Mouse (Mus musculus) E14TG2a.4 (cell line): Measurements from ENCODE around the gene Idh1.

Source experiments
- CTCF ChIP-seq: conservative IDR thresholded peaks from 2 replicates; pipeline ENCODE4 v1.5.1; 2014; ENCODE audit warnings: low read length
- NANOG ChIP-seq: IDR thresholded peaks from 2 replicates; pipeline ENCODE4 v1.6.1; 2014; ENCODE audit warnings: borderline replicate concordance, low read length, mixed read lengths
- POU5F1 ChIP-seq: IDR thresholded peaks from 2 replicates; pipeline ENCODE4 v1.6.1; 2014; ENCODE audit warnings: low read length, borderline replicate concordance

DNA sequence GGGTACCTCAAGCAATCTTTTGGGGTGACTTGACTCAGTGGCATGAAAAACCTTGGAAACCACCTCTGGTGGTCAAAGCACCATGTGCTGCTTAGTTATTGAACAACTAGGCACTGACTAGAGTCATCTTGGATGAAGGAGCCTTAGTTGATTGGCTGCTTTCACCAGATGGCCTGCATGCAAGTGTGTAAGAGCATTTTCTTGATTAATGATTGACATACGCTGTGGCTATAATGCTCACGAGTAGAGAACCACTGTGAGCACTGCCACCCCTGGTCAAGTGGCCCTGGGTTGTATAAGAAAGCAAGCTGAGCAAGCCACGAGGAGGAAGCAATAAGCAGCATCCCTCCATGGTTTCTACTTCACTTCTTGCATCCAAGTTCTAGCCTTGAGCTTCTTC, 56.1 kb downstream of the Idh1 start:
- no peak for TF ChIP-seq CTCF
- no peak for TF ChIP-seq POU5F1
- TF ChIP-seq NANOG = no peak
